Mouse (Mus musculus): Measurements from ENCODE around the gene Hist1h2an. TPM values are rescaled to one million over a fixed set of nuclear protein-coding genes. Genes with fewer than 3 reads are reported as not detected.
"Not testable (repeated sequence)": the region's sequence is repeated elsewhere in the genome, so short reads cannot be mapped to it uniquely, and the experiment has no call there.

The Hist1h2an gene
- polyA plus RNA-seq, 1 experiment from 2014 or later = 2.5 TPM

DNA sequence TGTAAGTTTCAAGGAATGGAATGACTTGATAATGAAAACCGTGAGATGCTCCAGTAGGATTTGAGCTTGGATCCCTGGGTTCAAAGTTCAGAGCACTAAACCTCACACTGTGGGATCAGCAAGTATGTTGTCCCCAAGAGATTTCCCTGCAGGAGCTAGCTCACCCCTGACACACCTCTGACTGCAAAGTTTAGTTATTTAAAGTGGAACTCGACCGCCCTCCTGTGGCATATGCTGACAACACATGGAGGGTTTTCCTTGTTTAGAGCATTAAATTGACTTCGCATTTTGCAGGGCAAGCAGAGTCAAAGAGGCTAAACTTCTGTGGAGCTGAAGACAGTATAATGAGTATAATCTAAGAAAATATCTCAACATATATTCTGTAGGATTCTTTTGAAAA, 16.0 kb upstream of the Hist1h2an start:
- not testable (repeated sequence) for H3K27ac ChIP-seq (replicated peaks); H3K36me3 ChIP-seq; H3K4me3 ChIP-seq (replicated peaks); H3K4me2 ChIP-seq (replicated peaks); H3K9ac ChIP-seq; H3K9me3 ChIP-seq (replicated peaks); H3K27me3 ChIP-seq; H3K4me1 ChIP-seq
- peak; percentile 66; the same call in 1 of the 2 replicates for ATAC-seq (ENCODE audit: insufficient number of reproducible peaks, low FRiP score, low TSS enrichment, low read depth)
- WGBS = no CpG with 5 or more reads among the region's 4 CpGs

DNA sequence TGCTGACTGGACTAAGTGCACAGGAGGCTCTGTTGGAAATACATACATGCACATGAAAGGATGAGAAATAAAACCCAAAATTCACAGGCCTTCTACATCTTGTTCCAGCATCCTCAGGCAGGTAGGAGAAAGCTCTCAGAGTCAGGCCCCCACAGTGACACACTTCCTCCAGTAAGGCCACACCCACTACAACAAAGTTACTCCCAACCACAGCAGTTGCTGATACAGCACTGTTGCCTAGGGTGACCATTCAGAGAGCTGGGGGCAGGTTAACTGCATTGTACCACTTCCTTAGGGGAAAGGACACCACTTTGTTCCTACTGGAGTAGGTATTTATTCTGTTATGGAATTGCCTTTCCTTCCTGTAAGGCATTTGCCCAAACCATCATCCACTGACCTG, 10.1 kb upstream of the Hist1h2an start:
- ATAC-seq (ENCODE audit: insufficient number of reproducible peaks, low FRiP score, low TSS enrichment, low read depth); H3K27ac ChIP-seq (replicated peaks): not testable (repeated sequence)

GRCm38 (mm10) chr13:21795584-21795983, 8.6 kb upstream of the Hist1h2an start:
- Histone ChIP-seq H3K4me2 (replicated peaks) (no peak overlapping the region), H3K36me3 (no peaks in the 10 kb centered on the region), H3K9me3 (replicated peaks) (no peaks in the 10 kb centered on the region), H3K27me3 (no peaks in the 10 kb centered on the region), H3K27ac (replicated peaks) (no peak overlapping the region), H3K4me1 (peaks cover 5% of the 10 kb centered on the region; the same call in 1 of the 2 replicates), H3K9ac (no peak overlapping the region), H3K4me3 (replicated peaks) (no peak overlapping the region)
- WGBS = 87% methylated on average over 7 of the region's 7 CpGs
- ATAC-seq (ENCODE audit: insufficient number of reproducible peaks, low FRiP score, low TSS enrichment, low read depth) = no peak

More for the DNA sequence above, 10.1 kb upstream of the Hist1h2an start:
- not testable (repeated sequence) for H3K4me2 ChIP-seq (replicated peaks); H3K4me1 ChIP-seq; H3K9me3 ChIP-seq (replicated peaks); H3K4me3 ChIP-seq (replicated peaks); H3K36me3 ChIP-seq; H3K9ac ChIP-seq; H3K27me3 ChIP-seq

DNA sequence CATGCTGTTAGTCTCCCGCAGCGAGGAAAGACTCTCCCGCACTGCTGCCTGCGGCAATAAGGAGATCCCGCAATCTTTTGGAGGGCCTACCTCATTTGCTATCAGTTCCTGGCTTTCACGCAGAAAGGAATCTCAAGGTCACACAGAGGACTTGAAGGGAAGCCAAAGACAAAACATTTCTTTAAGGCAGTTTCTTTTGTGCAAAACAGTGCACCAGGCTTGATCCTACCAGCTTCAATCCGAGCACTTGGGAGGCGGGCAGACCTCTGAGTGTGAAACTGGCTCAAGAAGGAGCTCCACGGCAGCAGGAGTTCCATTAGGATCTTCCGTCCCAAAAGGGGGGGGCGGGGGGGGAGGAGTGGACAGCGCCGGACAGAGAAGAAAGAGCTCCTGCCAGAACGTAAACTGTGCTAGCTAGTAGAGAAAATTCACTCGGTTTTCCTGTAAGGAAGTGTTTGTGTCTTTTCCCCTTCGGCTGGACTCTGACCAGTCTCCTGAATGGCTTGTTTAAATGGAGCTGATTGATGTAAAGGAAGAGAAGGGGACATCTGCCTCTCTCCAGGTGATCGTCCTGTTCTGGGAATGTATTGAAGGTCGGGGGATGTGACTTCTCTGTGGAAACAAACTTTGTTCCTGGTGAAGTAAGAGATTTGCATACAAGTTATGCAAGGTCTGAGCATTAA, 3.7 kb upstream of the Hist1h2an start:
- Histone ChIP-seq H3K9ac (no peak overlapping the region), H3K4me3 (replicated peaks) (peak overlapping the region; percentile 13; the same call in 1 of the 2 replicates)
- WGBS = 17% methylated on average over 18 of the region's 18 CpGs

GRCm38 (mm10) chr13:21789925-21790324, 2.9 kb upstream of the Hist1h2an start:
- no peak for ATAC-seq (ENCODE audit: insufficient number of reproducible peaks, low FRiP score, low TSS enrichment, low read depth)
- H3K4me3 ChIP-seq (replicated peaks) = no peak overlapping the region
- H3K9me3 ChIP-seq (replicated peaks) = no peaks in the 10 kb centered on the region
- H3K27me3 ChIP-seq = no peaks in the 10 kb centered on the region
- H3K27ac ChIP-seq (replicated peaks) = no peak overlapping the region
- H3K9ac ChIP-seq = no peak overlapping the region
- no peaks in the 10 kb centered on the region for H3K36me3 ChIP-seq
- peaks cover 20% of the 10 kb centered on the region for H3K4me1 ChIP-seq
- WGBS = 59% methylated on average over 6 of the region's 6 CpGs
- no peak overlapping the region for H3K4me2 ChIP-seq (replicated peaks)

More for the DNA sequence above, 3.7 kb upstream of the Hist1h2an start:
- Histone ChIP-seq H3K27ac (replicated peaks) (no peak overlapping the region), H3K9me3 (replicated peaks) (no peaks in the 10 kb centered on the region), H3K4me1 (peaks cover 19% of the 10 kb centered on the region), H3K36me3 (no peaks in the 10 kb centered on the region), H3K27me3 (no peaks in the 10 kb centered on the region), H3K4me2 (replicated peaks) (peak overlapping the region; percentile 41)
- ATAC-seq (ENCODE audit: insufficient number of reproducible peaks, low FRiP score, low TSS enrichment, low read depth) = no peak

GRCm38 (mm10) chr13:21787760-21788593, 959 bp upstream of the Hist1h2an start:
- no peaks in the 10 kb centered on the region for H3K9me3 ChIP-seq (replicated peaks)
- 13% methylated on average over 16 of the region's 21 CpGs for WGBS
- peaks cover 30% of the 10 kb centered on the region for H3K4me1 ChIP-seq
- H3K27me3 ChIP-seq = no peaks in the 10 kb centered on the region
- ATAC-seq (ENCODE audit: insufficient number of reproducible peaks, low FRiP score, low TSS enrichment, low read depth) = peak; percentile 2; the same call in 1 of the 2 replicates
- no peak overlapping the region for H3K9ac ChIP-seq
- H3K4me2 ChIP-seq (replicated peaks) = peak overlapping the region; percentile 53
- H3K27ac ChIP-seq (replicated peaks) = peak overlapping the region; percentile 74
- H3K4me3 ChIP-seq (replicated peaks) = peak overlapping the region; percentile 42; the same call in 1 of the 2 replicates
- no peaks in the 10 kb centered on the region for H3K36me3 ChIP-seq

DNA sequence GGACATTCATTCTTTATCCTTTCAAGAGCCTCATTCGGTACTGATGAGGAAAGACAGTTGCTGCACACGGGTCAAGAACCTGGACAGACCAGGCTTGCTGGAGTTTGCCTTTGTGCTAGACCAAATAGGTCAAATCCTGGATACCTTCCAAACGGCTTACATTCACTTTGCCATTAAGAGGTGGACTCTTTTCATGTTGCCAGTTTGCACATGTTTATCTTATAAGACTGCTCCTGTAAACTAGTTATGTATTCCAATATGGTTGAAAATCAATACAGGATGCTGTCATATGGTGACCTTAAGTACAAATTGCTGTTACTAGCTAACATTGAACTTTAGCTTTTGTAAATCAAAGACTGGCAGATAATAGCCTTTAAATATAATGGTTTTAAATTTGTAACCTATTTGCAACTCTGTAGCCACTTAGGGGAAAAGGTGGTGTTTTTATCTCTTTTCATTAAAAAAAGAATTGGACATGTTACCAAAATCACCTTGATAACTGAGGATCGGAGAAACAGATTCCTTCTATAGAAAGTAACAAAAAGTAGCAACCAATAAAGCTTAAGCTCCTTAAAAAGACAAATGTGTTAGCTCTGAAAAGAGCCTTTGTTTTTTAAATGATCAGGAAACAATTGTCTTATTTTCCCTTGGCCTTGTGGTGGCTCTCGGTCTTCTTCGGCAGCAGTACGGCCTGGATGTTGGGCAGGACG, 674 bp downstream of the Hist1h2an start:
- Histone ChIP-seq H3K4me1 (peaks cover 38% of the 10 kb centered on the region), H3K9me3 (replicated peaks) (no peaks in the 10 kb centered on the region), H3K36me3 (no peaks in the 10 kb centered on the region), H3K27ac (replicated peaks) (peak overlapping the region; percentile 82), H3K4me2 (replicated peaks) (peak overlapping the region; percentile 53), H3K27me3 (no peaks in the 10 kb centered on the region), H3K4me3 (replicated peaks) (peak overlapping the region; percentile 42), H3K9ac (peak overlapping the region; percentile 31; the same call in 1 of the 2 replicates)
- 2% methylated on average over 8 of the region's 8 CpGs for WGBS
- no peak for ATAC-seq (ENCODE audit: insufficient number of reproducible peaks, low FRiP score, low TSS enrichment, low read depth)

- Histone ChIP-seq H3K4me3 (replicated peaks) (peak overlapping the region; percentile 44), H3K36me3 (no peaks in the 10 kb centered on the region), H3K4me1 (peaks cover 46% of the 10 kb centered on the region), H3K4me2 (replicated peaks) (peak overlapping the region; percentile 65), H3K27me3 (no peaks in the 10 kb centered on the region), H3K9ac (no peak overlapping the region; the same call in 1 of the 2 replicates), H3K9me3 (replicated peaks) (no peaks in the 10 kb centered on the region), H3K27ac (replicated peaks) (peak overlapping the region; percentile 86)
- 33% methylated on average over 6 of the region's 6 CpGs for WGBS
- no peak for ATAC-seq (ENCODE audit: insufficient number of reproducible peaks, low FRiP score, low TSS enrichment, low read depth)
Observed at GRCm38 (mm10) chr13:21784311-21784710, 2.7 kb downstream of the Hist1h2an start.

- WGBS = 3% methylated on average over 9 of the region's 9 CpGs
- Histone ChIP-seq H3K4me1 (peaks cover 46% of the 10 kb centered on the region), H3K27me3 (no peaks in the 10 kb centered on the region), H3K4me3 (replicated peaks) (peak overlapping the region; percentile 44), H3K36me3 (no peaks in the 10 kb centered on the region), H3K27ac (replicated peaks) (peak overlapping the region; percentile 86), H3K4me2 (replicated peaks) (peak overlapping the region; percentile 65), H3K9ac (no peak overlapping the region), H3K9me3 (replicated peaks) (no peaks in the 10 kb centered on the region)
- no peak for ATAC-seq (ENCODE audit: insufficient number of reproducible peaks, low FRiP score, low TSS enrichment, low read depth)
Observed at GRCm38 (mm10) chr13:21783734-21784161, 3.3 kb downstream of the Hist1h2an start.

- WGBS = under 1% methylated on average over 15 of the region's 20 CpGs
- peak; percentile 77 for ATAC-seq (ENCODE audit: insufficient number of reproducible peaks, low FRiP score, low TSS enrichment, low read depth)
- H3K36me3 ChIP-seq = no peaks in the 10 kb centered on the region
Observed at GRCm38 (mm10) chr13:21783255-21783617, 3.8 kb downstream of the Hist1h2an start, which contains the start of gene Hist1h3i. Gene Hist1h3i (minus strand): TSS chr13:21783370.

More at GRCm38 (mm10) chr13:21783255-21783617, 3.8 kb downstream of the Hist1h2an start, which contains the start of gene Hist1h3i:
- H3K4me1 ChIP-seq = peaks cover 47% of the 10 kb centered on the region
- H3K9me3 ChIP-seq (replicated peaks) = no peaks in the 10 kb centered on the region
- peak within 1 kb of the TSS; percentile 44 for H3K4me3 ChIP-seq (replicated peaks)
- H3K9ac ChIP-seq = peak within 1 kb of the TSS; percentile 29; the same call in 1 of the 2 replicates
- peak within 1 kb of the TSS; percentile 65 for H3K4me2 ChIP-seq (replicated peaks)
- H3K27ac ChIP-seq (replicated peaks) = peak within 1 kb of the TSS; percentile 86
- H3K27me3 ChIP-seq = no peaks in the 10 kb centered on the region
